Mouse (Mus musculus) testis, adult 2 months (tissue): ENCODE measurements around the gene Map3k12. TPM values are rescaled to one million over a fixed set of nuclear protein-coding genes. Genes with fewer than 3 reads are reported as not detected.

Experiments
- H3K27ac ChIP-seq: fragments of 200-500 bp; 2 replicates; pipeline ENCODE4 v1.5.1; 2012; ENCODE audit warnings: low read depth, low read length; ENCODE audit not compliant: control insufficient read depth, insufficient read depth
- H3K27me3 ChIP-seq: fragments of 200-500 bp; 2 replicates; pipeline ENCODE4 v1.6.1; 2012; ENCODE audit warnings: mild to moderate bottlenecking, low read length, moderate library complexity; ENCODE audit not compliant: control insufficient read depth, insufficient read depth
- H3K36me3 ChIP-seq: fragments of 200-500 bp; 2 replicates; pipeline ENCODE4 v1.6.1; 2012; ENCODE audit warnings: mild to moderate bottlenecking, low read length; ENCODE audit not compliant: control insufficient read depth, insufficient read depth
- H3K4me1 ChIP-seq: fragments of 200-500 bp; 2 replicates; pipeline ENCODE4 v1.6.1; 2012; ENCODE audit warnings: low read length; ENCODE audit not compliant: control insufficient read depth, insufficient read depth
- H3K4me3 ChIP-seq: fragments of 200-500 bp; 2 replicates; pipeline ENCODE4 v1.5.1; 2012; ENCODE audit warnings: low read depth, mild to moderate bottlenecking, low read length, moderate library complexity, mixed read lengths; ENCODE audit not compliant: control insufficient read depth
- CTCF ChIP-seq: fragments of 200-500 bp; IDR thresholded peaks from 2 replicates; pipeline ENCODE4 v1.5.1; 2012; ENCODE audit warnings: low read depth, mild to moderate bottlenecking, inconsistent platforms, low read length, moderate library complexity; ENCODE audit not compliant: control insufficient read depth, insufficient read depth, insufficient replicate concordance
- POLR2A ChIP-seq: fragments of 200-500 bp; IDR thresholded peaks from 2 replicates; pipeline ENCODE4 v1.6.1; 2012; ENCODE audit warnings: low read depth, mild to moderate bottlenecking, inconsistent platforms, low read length, moderate library complexity; ENCODE audit not compliant: control insufficient read depth
- polyA plus RNA-seq: library from polyadenylated mRNA; depleted of rRNA; stranded (reverse); fragments of >200 nt; gene quantifications from 2 replicates; pipeline ENCODE4 v1.2.3, GENCODE M21; 2012; rRNA removed

Map3k12 gene
- polyA plus RNA-seq = 7.0 and 7.8 TPM in 2 replicates

- Histone ChIP-seq H3K27ac (peak within 1 kb of the TSS; percentile 62), H3K4me1 (peaks cover 19% of the 10 kb centered on the region), H3K27me3 (no peaks in the 10 kb centered on the region), H3K36me3 (no peaks in the 10 kb centered on the region), H3K4me3 (peak within 1 kb of the TSS; percentile 95)
- TF ChIP-seq POLR2A = peak; percentile 8; the same call in 1 of the 2 replicates
- TF ChIP-seq CTCF = no peak
These were observed at the start of gene Map3k12 for GRCm38 (mm10) chr15:102516728-102517404. TSS of gene Map3k12 (minus strand) at chr15:102517064.

GRCm38 (mm10) chr15:102563681-102564080 lies 46.8 kb upstream of the Map3k12 start:
- no peaks in the 10 kb centered on the region for H3K27me3 ChIP-seq
- no peaks in the 10 kb centered on the region for H3K4me1 ChIP-seq
- no peak overlapping the region for H3K27ac ChIP-seq
- no peak for TF ChIP-seq POLR2A
- no peak for TF ChIP-seq CTCF
- H3K4me3 ChIP-seq = no peak overlapping the region
- no peaks in the 10 kb centered on the region for H3K36me3 ChIP-seq

GRCm38 (mm10) chr15:102563061-102563460 lies 46.2 kb upstream of the Map3k12 start:
- no peaks in the 10 kb centered on the region for H3K4me1 ChIP-seq
- H3K27ac ChIP-seq = no peak overlapping the region
- no peak overlapping the region for H3K4me3 ChIP-seq
- H3K36me3 ChIP-seq = no peaks in the 10 kb centered on the region
- no peaks in the 10 kb centered on the region for H3K27me3 ChIP-seq
- TF ChIP-seq POLR2A = no peak
- TF ChIP-seq CTCF = no peak

GRCm38 (mm10) chr15:102562491-102562890 lies 45.6 kb upstream of the Map3k12 start:
- H3K4me1 ChIP-seq = no peaks in the 10 kb centered on the region
- H3K27ac ChIP-seq = no peak overlapping the region
- no peak overlapping the region for H3K4me3 ChIP-seq
- no peaks in the 10 kb centered on the region for H3K36me3 ChIP-seq
- no peak for TF ChIP-seq CTCF
- TF ChIP-seq POLR2A = no peak
- no peaks in the 10 kb centered on the region for H3K27me3 ChIP-seq

GRCm38 (mm10) chr15:102557580-102557979 lies 40.7 kb upstream of the Map3k12 start:
- no peaks in the 10 kb centered on the region for H3K27me3 ChIP-seq
- H3K4me1 ChIP-seq = no peaks in the 10 kb centered on the region
- H3K4me3 ChIP-seq = no peak overlapping the region
- H3K36me3 ChIP-seq = peaks cover 1% of the 10 kb centered on the region; the same call in 1 of the 2 replicates
- no peak overlapping the region for H3K27ac ChIP-seq
- TF ChIP-seq CTCF (no peak), POLR2A (no peak)

GRCm38 (mm10) chr15:102555581-102555980 lies 38.7 kb upstream of the Map3k12 start:
- Histone ChIP-seq H3K27me3 (no peaks in the 10 kb centered on the region), H3K4me3 (no peak overlapping the region), H3K27ac (no peak overlapping the region), H3K36me3 (peaks cover 1% of the 10 kb centered on the region), H3K4me1 (no peaks in the 10 kb centered on the region)
- no peak for TF ChIP-seq POLR2A
- TF ChIP-seq CTCF = no peak

- H3K36me3 ChIP-seq = peaks cover 1% of the 10 kb centered on the region
- H3K27me3 ChIP-seq = no peaks in the 10 kb centered on the region
- no peaks in the 10 kb centered on the region for H3K4me1 ChIP-seq
- no peak for TF ChIP-seq CTCF
- no peak for TF ChIP-seq POLR2A
- no peak overlapping the region for H3K27ac ChIP-seq
- H3K4me3 ChIP-seq = no peak overlapping the region
These were observed 35.7 kb upstream of the Map3k12 start for GRCm38 (mm10) chr15:102552599-102552998.

GRCm38 (mm10) chr15:102547478-102547877 lies 30.6 kb upstream of the Map3k12 start:
- Histone ChIP-seq H3K27me3 (no peaks in the 10 kb centered on the region), H3K36me3 (peaks cover 2% of the 10 kb centered on the region)

More at GRCm38 (mm10) chr15:102547478-102547877, 30.6 kb upstream of the Map3k12 start:
- Histone ChIP-seq H3K27ac (no peak overlapping the region), H3K4me3 (no peak overlapping the region), H3K4me1 (no peaks in the 10 kb centered on the region)
- TF ChIP-seq POLR2A (no peak), CTCF (no peak)
